Mouse (Mus musculus): ENCODE results near the gene Nectin3.

- TF ChIP-seq CTCF (IDR thresholded peaks at IDR 0.05; ENCODE audit: extremely low read depth, insufficient read depth, insufficient read length, insufficient replicate concordance) = no peak
- TF ChIP-seq POLR2A (IDR thresholded peaks at IDR 0.05; ENCODE audit: low read depth, low read length) = no peak
Measured at GRCm38 (mm10) chr16:46356663-46357062, 141.7 kb downstream of the Nectin3 start.

Data from spleen, adult 2 months (tissue).